Mouse (Mus musculus): ENCODE measurements around the gene Lrrn3. TPM values are rescaled to one million over a fixed set of nuclear protein-coding genes. Genes with fewer than 3 reads are reported as not detected.

Lrrn3 gene
- polyA plus RNA-seq, 1 experiment from 2014 or later, result 30.5 TPM

DNA sequence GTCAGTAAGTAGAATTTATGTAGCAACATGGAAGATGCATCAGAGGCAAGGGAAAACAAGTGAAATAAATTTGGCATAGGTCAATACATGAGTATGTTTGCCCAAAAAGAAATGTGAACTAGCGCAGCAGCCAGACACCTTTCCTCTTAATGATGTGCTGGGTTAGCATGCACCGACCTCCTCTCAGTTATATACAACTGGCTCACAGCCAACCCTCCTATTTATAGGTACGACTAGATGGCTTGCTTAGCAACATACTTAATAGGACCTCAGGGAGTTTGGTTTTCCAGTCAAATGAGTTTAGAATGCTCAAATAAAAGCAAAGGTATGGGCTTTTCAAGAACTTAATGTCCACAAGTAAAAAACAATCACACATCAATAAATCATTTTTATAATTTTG, 76.8 kb downstream of the Lrrn3 start:
- WGBS, result 83% methylated on average over 3 of the region's 3 CpGs
- H3K9me3 ChIP-seq (ENCODE audit: control insufficient read depth, low read length), result no peaks in the 10 kb centered on the region
- no peak for DNase-seq (ENCODE audit: low spot score, missing footprints)

GRCm38 (mm10) chr12:41401923-41402322, 84.3 kb downstream of the Lrrn3 start:
- Histone ChIP-seq H3K27me3 (ENCODE audit: control insufficient read depth, insufficient read depth, low read length) (no peaks in the 10 kb centered on the region), H3K4me1 (ENCODE audit: control insufficient read depth, insufficient read depth, low read length) (no peaks in the 10 kb centered on the region), H3K4me3 (ENCODE audit: low read depth, low read length) (no peak overlapping the region), H3K9me3 (ENCODE audit: control insufficient read depth, low read length) (no peaks in the 10 kb centered on the region), H3K4me2 (no peak overlapping the region), H3K9ac (ENCODE audit: low read length) (no peak overlapping the region), H3K27ac (ENCODE audit: low read depth, low read length) (no peak overlapping the region), H3K36me3 (ENCODE audit: control insufficient read depth, insufficient read depth, low read length) (no peaks in the 10 kb centered on the region)
- ATAC-seq (ENCODE audit: low FRiP score) (no peak), DNase-seq (ENCODE audit: low spot score, missing footprints) (no peak)
- WGBS, result 83% methylated on average over 3 of the region's 3 CpGs

More for the DNA sequence above, 76.8 kb downstream of the Lrrn3 start:
- no peaks in the 10 kb centered on the region for H3K27me3 ChIP-seq (ENCODE audit: control insufficient read depth, insufficient read depth, low read length)
- no peak overlapping the region for H3K4me2 ChIP-seq
- H3K4me3 ChIP-seq (ENCODE audit: low read depth, low read length), result no peak overlapping the region
- H3K4me1 ChIP-seq (ENCODE audit: control insufficient read depth, insufficient read depth, low read length), result no peaks in the 10 kb centered on the region
- H3K9ac ChIP-seq (ENCODE audit: low read length), result no peak overlapping the region
- H3K36me3 ChIP-seq (ENCODE audit: control insufficient read depth, insufficient read depth, low read length), result no peaks in the 10 kb centered on the region
- no peak for ATAC-seq (ENCODE audit: low FRiP score)
- no peak overlapping the region for H3K27ac ChIP-seq (ENCODE audit: low read depth, low read length)

Measured in midbrain, embryonic 11.5 days (tissue).